Mouse (Mus musculus) cerebellum, adult 2 months (tissue): Measurements from ENCODE around the gene Aph1c. TPM values are rescaled to one million over a fixed set of nuclear protein-coding genes. Genes with fewer than 3 reads are reported as not detected.
"Not testable (repeated sequence)": the region's sequence is repeated elsewhere in the genome, so short reads cannot be mapped to it uniquely, and the experiment has no call there.

Experiments used
- DNase-seq, 2 experiments: peaks; one replicate each; pipeline ENCODE4 v3.0.0; 2021
- H3K27ac ChIP-seq: fragments of 200-500 bp; 2 replicates; pipeline ENCODE4 v1.5.1; 2012; ENCODE audit warnings: low read length, control low read depth, inconsistent platforms; ENCODE audit not compliant: insufficient read depth
- H3K27me3 ChIP-seq: fragments of 200-500 bp; 2 replicates; pipeline ENCODE4 v1.6.1; 2012; ENCODE audit warnings: inconsistent platforms, mild to moderate bottlenecking, low read length, moderate library complexity; ENCODE audit not compliant: control insufficient read depth, insufficient read depth
- H3K4me1 ChIP-seq: fragments of 200-500 bp; 2 replicates; pipeline ENCODE4 v1.6.1; 2011; ENCODE audit warnings: low read length; ENCODE audit not compliant: control insufficient read depth, insufficient read depth
- H3K4me3 ChIP-seq: fragments of 200-500 bp; replicated peaks from 2 replicates; pipeline ENCODE3; 2011; ENCODE audit warnings: mild to moderate bottlenecking, low read depth, low read length, control low read depth; ENCODE audit not compliant: insufficient read depth
- CTCF ChIP-seq: fragments of 200-500 bp; IDR thresholded peaks from 2 replicates; pipeline ENCODE4 v1.5.1; 2011; ENCODE audit warnings: low read depth, mild to moderate bottlenecking, control low read depth, low read length, moderate library complexity, borderline replicate concordance; ENCODE audit not compliant: insufficient read depth
- POLR2A ChIP-seq: fragments of 200-500 bp; IDR thresholded peaks from 2 replicates; pipeline ENCODE4 v1.6.1; 2011; ENCODE audit warnings: low read length, control low read depth, borderline replicate concordance; ENCODE audit not compliant: insufficient read depth
- WGBS: fragments of 180-500 bp; shearing (Covaris S2); methylation state at CpG from one replicate; pipeline ENCODE4 v1.1.7; 2018; 5-methylcytosine and 5-hydroxymethylcytosine counted together
- polyA plus RNA-seq: library from polyadenylated mRNA; depleted of rRNA; stranded (reverse); fragments of >200 nt; gene quantifications from 2 replicates; pipeline ENCODE4 v1.2.3, GENCODE M21; 2012

The Aph1c gene
- polyA plus RNA-seq, 1 experiment, result 3.3 TPM

- Histone ChIP-seq H3K4me3 (no peak overlapping the region), H3K4me1 (no peaks in the 10 kb centered on the region), H3K27ac (no peak overlapping the region), H3K27me3 (no peaks in the 10 kb centered on the region)
- TF ChIP-seq POLR2A (no peak), CTCF (no peak)
- no peak for DNase-seq
Observed at GRCm38 (mm10) chr9:66873531-66873930, 39.0 kb upstream of the Aph1c start.

- not testable (repeated sequence) for H3K27me3 ChIP-seq, DNase-seq, H3K4me3 ChIP-seq, H3K4me1 ChIP-seq, H3K27ac ChIP-seq
- WGBS, result 81% methylated on average over 2 of the region's 2 CpGs
Observed at GRCm38 (mm10) chr9:66873009-66873408, 38.5 kb upstream of the Aph1c start.

- 84% methylated on average over 10 of the region's 10 CpGs for WGBS
- Histone ChIP-seq H3K4me1 (no peaks in the 10 kb centered on the region), H3K27ac (no peak overlapping the region), H3K27me3 (no peaks in the 10 kb centered on the region), H3K4me3 (no peak overlapping the region)
- no peak for DNase-seq
- TF ChIP-seq CTCF, result no peak
- TF ChIP-seq POLR2A, result no peak
Observed at GRCm38 (mm10) chr9:66872015-66872727, 37.6 kb upstream of the Aph1c start.

- Histone ChIP-seq H3K27ac (no peak overlapping the region), H3K27me3 (no peaks in the 10 kb centered on the region), H3K4me3 (no peak overlapping the region), H3K4me1 (no peaks in the 10 kb centered on the region)
- no peak for TF ChIP-seq POLR2A
- TF ChIP-seq CTCF, result no peak
- no peak for DNase-seq
- WGBS, result 79% methylated on average over 3 of the region's 3 CpGs
Observed at GRCm38 (mm10) chr9:66864708-66865107, 30.2 kb upstream of the Aph1c start.

GRCm38 (mm10) chr9:66863456-66863855 lies 28.9 kb upstream of the Aph1c start:
- no peak for DNase-seq
- Histone ChIP-seq H3K4me1 (no peaks in the 10 kb centered on the region), H3K27me3 (no peaks in the 10 kb centered on the region), H3K27ac (no peak overlapping the region), H3K4me3 (no peak overlapping the region)
- 73% methylated on average over 3 of the region's 3 CpGs for WGBS
- TF ChIP-seq POLR2A, result no peak
- no peak for TF ChIP-seq CTCF

- H3K27ac ChIP-seq, result no peak overlapping the region
- no peak for TF ChIP-seq POLR2A
- TF ChIP-seq CTCF, result no peak
- no peaks in the 10 kb centered on the region for H3K4me1 ChIP-seq
- no peak for DNase-seq
- no peaks in the 10 kb centered on the region for H3K27me3 ChIP-seq
- H3K4me3 ChIP-seq, result no peak overlapping the region
- WGBS, result 90% methylated on average over 4 of the region's 4 CpGs
Observed at GRCm38 (mm10) chr9:66862202-66862601, 27.7 kb upstream of the Aph1c start.

- Histone ChIP-seq H3K4me3 (no peak overlapping the region), H3K4me1 (no peaks in the 10 kb centered on the region), H3K27ac (no peak overlapping the region; the same call in 1 of the 2 replicates), H3K27me3 (no peaks in the 10 kb centered on the region)
- TF ChIP-seq CTCF (no peak), POLR2A (no peak)
- no peak for DNase-seq
- WGBS, result 59% methylated on average over 5 of the region's 5 CpGs
Observed at GRCm38 (mm10) chr9:66861104-66861767, 26.7 kb upstream of the Aph1c start.

- TF ChIP-seq POLR2A, result no peak
- no peak for TF ChIP-seq CTCF
- no peak for DNase-seq
- H3K27ac ChIP-seq, result no peak overlapping the region
- H3K4me3 ChIP-seq, result no peak overlapping the region
- H3K4me1 ChIP-seq, result no peaks in the 10 kb centered on the region
- WGBS, result 97% methylated on average over 5 of the region's 5 CpGs
- no peaks in the 10 kb centered on the region for H3K27me3 ChIP-seq
Observed at GRCm38 (mm10) chr9:66859523-66859922, 25.0 kb upstream of the Aph1c start.
